In the genomic region with DNA sequence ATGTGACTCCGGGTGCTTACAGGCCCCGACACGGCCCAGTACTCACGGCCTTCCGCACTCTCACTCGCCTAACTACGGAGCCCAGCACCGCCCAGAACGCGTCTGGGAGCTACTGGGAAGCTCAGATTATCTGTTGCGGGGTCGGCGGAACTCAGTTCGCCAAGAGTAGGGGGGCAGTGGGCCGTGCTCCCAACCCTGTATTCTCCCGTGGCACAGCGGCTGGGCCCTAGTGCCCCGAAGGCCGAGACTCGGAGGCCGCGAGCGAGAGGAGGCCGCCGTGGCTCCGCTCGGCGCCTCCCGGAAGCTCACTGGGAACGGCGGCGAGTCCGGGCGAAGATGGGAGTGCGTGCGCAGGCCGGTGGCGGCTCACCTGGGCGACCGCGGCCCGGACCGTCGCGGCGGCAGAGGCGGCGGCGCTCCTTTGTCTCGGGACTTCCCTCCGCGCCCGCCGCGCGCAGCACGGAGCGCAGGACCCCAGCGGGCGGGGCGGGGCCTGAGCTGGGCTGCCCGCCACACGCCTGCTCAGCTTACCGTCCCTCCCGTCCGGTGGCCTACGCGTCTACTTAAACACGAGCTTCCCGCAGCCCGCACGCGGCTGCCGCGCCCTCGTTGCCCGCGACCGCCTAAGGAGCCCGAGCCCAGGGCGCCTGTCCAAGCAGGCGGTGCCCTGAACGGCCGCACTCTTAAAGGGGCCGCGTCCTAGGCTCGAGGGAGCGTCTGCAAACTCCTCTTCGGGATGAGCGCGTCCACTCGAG, we compare ENCODE assay signal across 8 mouse cellular contexts. TPM values are rescaled to one million over a fixed set of nuclear protein-coding genes. Genes with fewer than 3 reads are reported as not detected.
A peak's percentile ranks its signal among the peaks of the same experiment; 100 is the strongest.
DNase-seq lines count a peak whose midpoint lies in the region; ATAC-seq and TF ChIP-seq lines count a peak whose summit lies in the region.

No protein-coding gene starts in this region.

- peak overlapping the region; percentile 99 for H3K4me2 ChIP-seq in forebrain, embryonic 12.5 days
- H3K4me2 ChIP-seq in hindbrain, embryonic 11.5 days (replicated peaks; ENCODE audit: low read depth, low read length), result peak overlapping the region; percentile 90
- peak overlapping the region; percentile 82 for H3K4me2 ChIP-seq in lung, postnatal 0 days (replicated peaks; ENCODE audit: low read depth, low read length)

- DNase-seq in MEL (ENCODE audit: low read depth, low spot score), result peak; percentile 95
- peak; percentile 42 for DNase-seq in c-Kit-positive CD71-positive TER-119-positive erythroid progenitor cells, embryonic 14.5 days (ENCODE audit: low spot score)
- DNase-seq in hindbrain, embryonic 11.5 days (ENCODE audit: low spot score), result peak; percentile 91
- DNase-seq in layer of hippocampus, postnatal 14 days (ENCODE audit: low spot score in 2 of 2), result peak; percentile 45 to 99
- DNase-seq in lung, postnatal 0 days (ENCODE audit: low spot score), result peak; percentile 94
- peak; percentile 83 for DNase-seq in ovary, adult 18-20 months (ENCODE audit: low spot score)
- peak; percentile 89 for DNase-seq in thymus, postnatal 4 days

- peak in 1 of 2 experiments; percentile 47; a peak in 1 of 4 replicates for TF ChIP-seq EP300 in MEL (IDR thresholded peaks at IDR 0.05; ENCODE audit: low read depth in 1 of 2, low read length in 2 of 2)
- no peak for TF ChIP-seq EP300 in lung, postnatal 0 days (IDR thresholded peaks at IDR 0.05)

- H3K27ac ChIP-seq in MEL (ENCODE audit: control insufficient read depth, low read depth, low read length), result peak overlapping the region; percentile 96
- H3K27ac ChIP-seq in forebrain, embryonic 12.5 days, result peak overlapping the region; percentile 97
- peak overlapping the region; percentile 96 for H3K27ac ChIP-seq in hindbrain, embryonic 11.5 days (ENCODE audit: low read depth, low read length)
- peak overlapping the region; percentile 98 for H3K27ac ChIP-seq in lung, postnatal 0 days (ENCODE audit: low read length)

- no peak for TF ChIP-seq RAD21 in MEL (IDR thresholded peaks at IDR 0.05; ENCODE audit: low read depth, low read length)

- ATAC-seq in forebrain, embryonic 12.5 days (ENCODE audit: low FRiP score), result peak; percentile 93
- ATAC-seq in hindbrain, embryonic 11.5 days (ENCODE audit: low FRiP score), result peak; percentile 90
- peak; percentile 83 for ATAC-seq in lung, postnatal 0 days

- peak overlapping the region; percentile 95 for H3K9ac ChIP-seq in MEL (ENCODE audit: control insufficient read depth, low read depth, low read length, poor library complexity, severe bottlenecking)
- peak overlapping the region; percentile 99 for H3K9ac ChIP-seq in forebrain, embryonic 12.5 days
- peak overlapping the region; percentile 100 for H3K9ac ChIP-seq in hindbrain, embryonic 11.5 days (ENCODE audit: low read depth, low read length)
- H3K9ac ChIP-seq in lung, postnatal 0 days (replicated peaks; ENCODE audit: low read depth), result peak overlapping the region; percentile 95

- peaks cover 9 to 32% of the 10 kb centered on the region in 2 experiments for H3K4me1 ChIP-seq in MEL (ENCODE audit: control insufficient read depth in 1 of 2, insufficient read depth in 2 of 2, low read length in 2 of 2)
- peaks cover 39% of the 10 kb centered on the region for H3K4me1 ChIP-seq in forebrain, embryonic 12.5 days
- H3K4me1 ChIP-seq in hindbrain, embryonic 11.5 days (replicated peaks; ENCODE audit: control insufficient read depth, insufficient read depth, low read length), result no peaks in the 10 kb centered on the region; the same call in 1 of the 2 replicates
- H3K4me1 ChIP-seq in lung, postnatal 0 days (ENCODE audit: insufficient read depth, low read depth, low read length), result peaks cover 15% of the 10 kb centered on the region; the same call in 1 of the 2 replicates

- under 1% methylated on average over 85 of the region's 92 CpGs for WGBS in forebrain, embryonic 12.5 days
- WGBS in hindbrain, embryonic 11.5 days, result under 1% methylated on average over 78 of the region's 92 CpGs
- 2% methylated on average over 72 of the region's 92 CpGs for WGBS in lung, postnatal 0 days

- H3K27me3 ChIP-seq in MEL (ENCODE audit: control insufficient read depth in 1 of 2, insufficient read depth in 2 of 2, low read length in 2 of 2), result no peaks in the 10 kb centered on the region
- no peaks in the 10 kb centered on the region for H3K27me3 ChIP-seq in forebrain, embryonic 12.5 days
- no peaks in the 10 kb centered on the region for H3K27me3 ChIP-seq in hindbrain, embryonic 11.5 days (ENCODE audit: control insufficient read depth, insufficient read depth, low read length)
- H3K27me3 ChIP-seq in lung, postnatal 0 days (replicated peaks; ENCODE audit: insufficient read depth, low read length), result no peaks in the 10 kb centered on the region

- TF ChIP-seq CTCF in MEL (IDR thresholded peaks at IDR 0.05 in 2 of 3, conservative IDR thresholded peaks at IDR 0.05 in 1 of 3; ENCODE audit: control insufficient read depth in 1 of 3, insufficient read depth in 1 of 3, low read depth in 2 of 3, low read length in 3 of 3, poor library complexity in 1 of 3, severe bottlenecking in 1 of 3), result peak in 2 of 3 experiments; percentile 5 to 17; a peak in 3 of 6 replicates
- TF ChIP-seq CTCF in lung, postnatal 0 days (IDR thresholded peaks at IDR 0.05), result no peak

- H3K9me3 ChIP-seq in MEL (replicated peaks; ENCODE audit: insufficient read depth, low read length), result no peaks in the 10 kb centered on the region
- no peaks in the 10 kb centered on the region for H3K9me3 ChIP-seq in forebrain, embryonic 12.5 days
- H3K9me3 ChIP-seq in hindbrain, embryonic 11.5 days (ENCODE audit: control insufficient read depth, low read length), result no peaks in the 10 kb centered on the region
- H3K9me3 ChIP-seq in lung, postnatal 0 days (ENCODE audit: low read length), result no peaks in the 10 kb centered on the region

- peak overlapping the region; percentile 81 to 91 for H3K4me3 ChIP-seq in MEL (ENCODE audit: control insufficient read depth in 1 of 2, insufficient read depth in 1 of 2, low read depth in 2 of 2, low read length in 2 of 2)
- H3K4me3 ChIP-seq in forebrain, embryonic 12.5 days (replicated peaks), result peak overlapping the region; percentile 97
- H3K4me3 ChIP-seq in hindbrain, embryonic 11.5 days (ENCODE audit: low read depth, low read length), result peak overlapping the region; percentile 99
- H3K4me3 ChIP-seq in lung, postnatal 0 days (ENCODE audit: low read depth, low read length), result peak overlapping the region; percentile 80

- H3K36me3 ChIP-seq in MEL (ENCODE audit: control insufficient read depth in 1 of 2, insufficient read depth in 2 of 2, low read length in 2 of 2), result peaks cover 13 to 20% of the 10 kb centered on the region in 2 experiments
- peaks cover 22% of the 10 kb centered on the region for H3K36me3 ChIP-seq in forebrain, embryonic 12.5 days (replicated peaks)
- peaks cover 7% of the 10 kb centered on the region; the same call in 1 of the 2 replicates for H3K36me3 ChIP-seq in hindbrain, embryonic 11.5 days (ENCODE audit: control insufficient read depth, insufficient read depth, low read length)
- H3K36me3 ChIP-seq in lung, postnatal 0 days (ENCODE audit: insufficient read depth, low read length), result peaks cover 8% of the 10 kb centered on the region; the same call in 1 of the 2 replicates

- peaks cover 50% of the 10 kb centered on the region for H3K79me2 ChIP-seq in MEL (ENCODE audit: control insufficient read depth, insufficient read depth, low read length, poor library complexity)

- peak; percentile 64 to 68; a peak in 3 of 4 replicates for TF ChIP-seq POLR2A in MEL (IDR thresholded peaks at IDR 0.05; ENCODE audit: control insufficient read depth in 1 of 2, insufficient read depth in 1 of 2, low read depth in 1 of 2, low read length in 2 of 2, poor library complexity in 1 of 2)

RNA-seq across cellular contexts. Expression of a gene that starts 1.3 kb away (rescaled TPM):
- 457 and 464 TPM in 2 replicates for total RNA-seq in MEL (2012; rRNA removed)
- polyA plus RNA-seq in MEL (2012; ENCODE audit: insufficient read depth in 1 of 2, insufficient read length in 2 of 2, low read depth in 1 of 2, low replicate concordance in 2 of 2, missing spikeins in 1 of 2), result 100 to 1,000 TPM in 1 of 2 experiments, not detected in 1; 564 TPM
- polyA plus RNA-seq in forebrain, embryonic 12.5 days (2016; fragmentation: Nextera tagmentation; extraction: Ambion mirVana), result 849 and 866 TPM in 2 replicates
- 781 and 835 TPM in 2 replicates for polyA plus RNA-seq in hindbrain, embryonic 11.5 days (2014; fragmentation: Nextera tagmentation; extraction: Ambion mirVana)
- 100 to 1,000 TPM; 208 to 219 TPM for total RNA-seq in layer of hippocampus, postnatal 14 days (2021)
- polyA plus RNA-seq in lung, postnatal 0 days (2015; fragmentation: Nextera tagmentation; extraction: Ambion mirVana), result 456 and 477 TPM in 2 replicates

RNA-seq across cellular contexts. Expression of a gene that starts 17.0 kb away (rescaled TPM):
- total RNA-seq in MEL (2012; rRNA removed), result 0.08 and 0.13 TPM in 2 replicates
- polyA plus RNA-seq in MEL (2012; ENCODE audit: insufficient read depth in 1 of 2, insufficient read length in 2 of 2, low read depth in 1 of 2, low replicate concordance in 2 of 2, missing spikeins in 1 of 2), result under 1 TPM in 1 of 2 experiments, not detected in 1; 0.14 TPM
- 2.9 and 3.8 TPM in 2 replicates for polyA plus RNA-seq in forebrain, embryonic 12.5 days (2016; fragmentation: Nextera tagmentation; extraction: Ambion mirVana)
- polyA plus RNA-seq in hindbrain, embryonic 11.5 days (2014; fragmentation: Nextera tagmentation; extraction: Ambion mirVana), result 2.0 and 4.4 TPM in 2 replicates
- total RNA-seq in layer of hippocampus, postnatal 14 days (2021), result 10 to 100 TPM in 1 of 2 experiments, 1 to 10 TPM in 1; 9.7 to 11.3 TPM
- 2.6 and 2.8 TPM in 2 replicates for polyA plus RNA-seq in lung, postnatal 0 days (2015; fragmentation: Nextera tagmentation; extraction: Ambion mirVana)

RNA-seq across cellular contexts. Expression of a gene that starts 25.1 kb away (rescaled TPM):
- not detected in 2 replicates for total RNA-seq in MEL (2012; rRNA removed)
- polyA plus RNA-seq in MEL (2012; ENCODE audit: insufficient read depth in 1 of 2, insufficient read length in 2 of 2, low read depth in 1 of 2, low replicate concordance in 2 of 2, missing spikeins in 1 of 2), result not detected
- not detected in 2 replicates for polyA plus RNA-seq in forebrain, embryonic 12.5 days (2016; fragmentation: Nextera tagmentation; extraction: Ambion mirVana)
- polyA plus RNA-seq in hindbrain, embryonic 11.5 days (2014; fragmentation: Nextera tagmentation; extraction: Ambion mirVana), result not detected in 2 replicates
- not detected for total RNA-seq in layer of hippocampus, postnatal 14 days (2021)
- 2.9 and 3.5 TPM in 2 replicates for polyA plus RNA-seq in lung, postnatal 0 days (2015; fragmentation: Nextera tagmentation; extraction: Ambion mirVana)

RNA-seq across cellular contexts. Expression of a gene that starts 33.2 kb away (rescaled TPM):
- total RNA-seq in MEL (2012; rRNA removed), result 35.2 and 37.4 TPM in 2 replicates
- polyA plus RNA-seq in MEL (2012; ENCODE audit: insufficient read depth in 1 of 2, insufficient read length in 2 of 2, low read depth in 1 of 2, low replicate concordance in 2 of 2, missing spikeins in 1 of 2), result 10 to 100 TPM in 1 of 2 experiments, not detected in 1; 50.5 TPM
- polyA plus RNA-seq in forebrain, embryonic 12.5 days (2016; fragmentation: Nextera tagmentation; extraction: Ambion mirVana), result 61.0 and 64.2 TPM in 2 replicates
- polyA plus RNA-seq in hindbrain, embryonic 11.5 days (2014; fragmentation: Nextera tagmentation; extraction: Ambion mirVana), result 60.3 and 64.9 TPM in 2 replicates
- 10 to 100 TPM; 25.0 to 26.6 TPM for total RNA-seq in layer of hippocampus, postnatal 14 days (2021)
- polyA plus RNA-seq in lung, postnatal 0 days (2015; fragmentation: Nextera tagmentation; extraction: Ambion mirVana), result 33.0 and 37.2 TPM in 2 replicates

RNA-seq across cellular contexts. Expression of a gene that starts 33.2 kb away (rescaled TPM):
- 7.7 and 8.7 TPM in 2 replicates for total RNA-seq in MEL (2012; rRNA removed)
- polyA plus RNA-seq in MEL (2012; ENCODE audit: insufficient read depth in 1 of 2, insufficient read length in 2 of 2, low read depth in 1 of 2, low replicate concordance in 2 of 2, missing spikeins in 1 of 2), result 10 to 100 TPM in 1 of 2 experiments, not detected in 1; 10.8 TPM
- polyA plus RNA-seq in forebrain, embryonic 12.5 days (2016; fragmentation: Nextera tagmentation; extraction: Ambion mirVana), result 60.1 and 64.4 TPM in 2 replicates
- polyA plus RNA-seq in hindbrain, embryonic 11.5 days (2014; fragmentation: Nextera tagmentation; extraction: Ambion mirVana), result 51.5 and 57.2 TPM in 2 replicates
- total RNA-seq in layer of hippocampus, postnatal 14 days (2021), result 10 to 100 TPM; 64.4 to 71.9 TPM
- polyA plus RNA-seq in lung, postnatal 0 days (2015; fragmentation: Nextera tagmentation; extraction: Ambion mirVana), result 68.3 and 74.5 TPM in 2 replicates

Comparison
In these comparisons a context has a peak if more than half of its experiments do, and no peak if none do; other contexts are left out.
1. Peak in every context shown above with its lines: DNase-seq, ATAC-seq, H3K4me3 ChIP-seq and H3K27ac ChIP-seq.
2. DNase-seq: peak in every context shown above with its lines; median percentile 95 in MEL; 94 in lung, postnatal 0 days; 91 in hindbrain, embryonic 11.5 days; 89 in thymus, postnatal 4 days; 83 in ovary, adult 18-20 months; 72 in layer of hippocampus, postnatal 14 days; 42 in c-Kit-positive CD71-positive TER-119-positive erythroid progenitor cells, embryonic 14.5 days.